Mouse (Mus musculus): ENCODE results near the gene Auts2. TPM values are rescaled to one million over a fixed set of nuclear protein-coding genes. Genes with fewer than 3 reads are reported as not detected.

The Auts2 gene
- polyA plus RNA-seq, 1 experiment from 2014 or later: 74.1 TPM

GRCm38 (mm10) chr5:131535752-131536151, 1007.4 kb downstream of the Auts2 start:
- Histone ChIP-seq H3K4me3 (peak overlapping the region; percentile 98), H3K4me1 (peaks cover 40% of the 10 kb centered on the region), H3K27ac (0 out of 2 replicates have a peak overlapping the region, but pooled peaks have one; percentile 46)

DNA sequence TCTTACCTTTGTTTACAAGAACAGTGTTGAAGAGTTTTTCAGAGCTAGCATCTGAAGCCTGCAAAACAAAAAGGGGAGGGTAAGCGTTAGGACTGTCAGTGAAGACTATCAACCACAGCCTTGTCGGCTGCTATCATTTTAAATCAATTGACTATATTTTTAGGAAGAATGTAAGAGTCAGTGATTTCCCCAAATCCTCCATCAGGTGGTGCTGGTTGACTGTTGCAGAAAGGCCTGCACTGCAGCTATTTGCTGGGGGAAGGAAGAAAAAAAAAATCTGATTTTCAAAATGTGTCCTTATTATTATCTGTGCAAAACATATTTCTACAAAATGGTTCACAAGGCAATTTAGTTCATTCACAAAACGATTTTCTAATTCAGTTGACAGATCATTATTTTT, 1009.3 kb downstream of the Auts2 start:
- Histone ChIP-seq H3K4me2 (replicated peaks) (peak overlapping the region; percentile 59), H3K27ac (no peak overlapping the region), H3K36me3 (peaks cover 7% of the 10 kb centered on the region), H3K9me3 (no peaks in the 10 kb centered on the region), H3K4me1 (peaks cover 55% of the 10 kb centered on the region), H3K9ac (no peak overlapping the region; the same call in 1 of the 2 replicates), H3K27me3 (replicated peaks) (no peaks in the 10 kb centered on the region), H3K4me3 (peak overlapping the region; percentile 2)
- WGBS: 22% methylated on average over 3 of the region's 3 CpGs
- no peak for ATAC-seq (ENCODE audit: low FRiP score, low read depth)

More at GRCm38 (mm10) chr5:131535752-131536151, 1007.4 kb downstream of the Auts2 start:
- no peaks in the 10 kb centered on the region for H3K36me3 ChIP-seq
- no peaks in the 10 kb centered on the region for H3K9me3 ChIP-seq
- 16% methylated on average over 6 of the region's 6 CpGs for WGBS
- peak overlapping the region; percentile 98 for H3K9ac ChIP-seq
- no peak for ATAC-seq (ENCODE audit: low FRiP score, low read depth)
- peak overlapping the region; percentile 71 for H3K4me2 ChIP-seq (replicated peaks)
- no peaks in the 10 kb centered on the region; the same call in 1 of the 2 replicates for H3K27me3 ChIP-seq (replicated peaks)

DNA sequence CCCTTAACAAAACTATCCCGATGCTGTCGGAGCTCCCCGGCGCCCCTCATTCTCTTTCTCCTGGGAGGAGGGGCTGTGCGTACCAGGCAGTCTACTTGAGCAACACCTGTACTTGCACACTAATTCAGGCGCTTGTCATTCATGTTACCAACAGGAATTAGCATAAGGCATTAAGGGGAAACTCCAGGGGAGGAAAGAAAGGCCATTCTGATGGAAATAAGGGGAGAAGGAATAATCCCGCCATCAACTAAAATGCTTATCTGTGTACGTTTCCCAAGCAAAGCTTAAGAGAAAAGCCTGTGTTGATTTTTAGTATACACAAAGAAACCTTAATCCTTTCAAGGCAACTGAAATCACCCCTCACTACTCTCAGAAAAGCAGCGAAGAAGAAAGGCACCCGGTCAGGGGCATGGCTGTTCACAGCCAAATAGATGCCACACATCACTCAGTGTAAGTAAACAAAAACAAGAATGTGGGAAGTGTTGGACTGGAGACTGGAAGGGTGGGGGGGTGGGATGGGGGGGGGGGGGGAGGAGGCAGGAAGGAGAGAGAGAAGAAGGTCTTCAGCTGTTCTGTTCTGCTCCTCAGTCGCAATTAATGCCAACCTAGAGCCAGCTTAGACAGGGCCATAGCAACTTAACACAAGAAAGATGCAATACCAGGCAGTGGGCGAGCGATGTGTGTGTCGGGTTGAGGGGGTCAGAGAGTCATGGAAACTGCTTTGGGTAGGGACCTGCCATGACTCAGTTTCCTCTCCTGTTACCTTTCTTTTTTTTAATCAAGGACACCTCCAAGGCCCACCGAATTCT, 1011.2 kb downstream of the Auts2 start:
- Histone ChIP-seq H3K27ac (no peak overlapping the region; the same call in 1 of the 2 replicates), H3K4me2 (replicated peaks) (peak overlapping the region; percentile 59), H3K4me1 (peaks cover 66% of the 10 kb centered on the region), H3K4me3 (peak overlapping the region; percentile 22), H3K9me3 (no peaks in the 10 kb centered on the region), H3K9ac (0 out of 2 replicates have a peak overlapping the region, but pooled peaks have one; percentile 38), H3K36me3 (peaks cover 7% of the 10 kb centered on the region), H3K27me3 (replicated peaks) (no peaks in the 10 kb centered on the region)
- ATAC-seq (ENCODE audit: low FRiP score, low read depth): peak; percentile 70
- 23% methylated on average over 15 of the region's 15 CpGs for WGBS

GRCm38 (mm10) chr5:131530828-131531227, 1012.3 kb downstream of the Auts2 start:
- Histone ChIP-seq H3K9me3 (no peaks in the 10 kb centered on the region), H3K9ac (no peak overlapping the region), H3K27ac (no peak overlapping the region), H3K4me2 (replicated peaks) (peak overlapping the region; percentile 59), H3K36me3 (peaks cover 7% of the 10 kb centered on the region), H3K4me1 (peaks cover 77% of the 10 kb centered on the region), H3K4me3 (no peak overlapping the region), H3K27me3 (replicated peaks) (no peaks in the 10 kb centered on the region)
- WGBS: 15% methylated on average over 2 of the region's 2 CpGs
- no peak for ATAC-seq (ENCODE audit: low FRiP score, low read depth)

DNA sequence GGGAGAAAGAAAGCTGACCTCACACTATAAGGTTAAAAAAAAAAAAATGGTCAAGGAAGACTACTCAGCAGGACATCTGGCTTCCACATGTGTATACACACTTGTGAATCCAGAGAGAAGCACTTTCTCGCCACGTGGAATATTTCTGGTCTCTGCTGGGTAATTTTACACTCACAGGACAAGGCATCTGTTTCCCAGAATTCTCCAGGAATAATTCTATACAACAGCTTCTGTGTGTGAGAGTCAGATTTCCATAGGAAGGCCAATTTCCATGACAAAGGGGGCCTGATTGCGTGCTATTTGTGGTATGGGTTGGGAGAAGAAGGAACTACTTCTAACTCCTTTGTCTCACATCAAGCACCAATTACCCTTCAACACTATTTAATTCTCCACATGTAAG, 1016.5 kb downstream of the Auts2 start:
- ATAC-seq (ENCODE audit: low FRiP score, low read depth): no peak
- Histone ChIP-seq H3K4me3 (no peak overlapping the region), H3K36me3 (peaks cover 7% of the 10 kb centered on the region), H3K27ac (no peak overlapping the region), H3K9me3 (no peaks in the 10 kb centered on the region), H3K4me2 (replicated peaks) (peak overlapping the region; percentile 5; the same call in 1 of the 2 replicates), H3K4me1 (peaks cover 84% of the 10 kb centered on the region), H3K27me3 (replicated peaks) (no peaks in the 10 kb centered on the region), H3K9ac (no peak overlapping the region)
- 5% methylated on average over 3 of the region's 3 CpGs for WGBS

DNA sequence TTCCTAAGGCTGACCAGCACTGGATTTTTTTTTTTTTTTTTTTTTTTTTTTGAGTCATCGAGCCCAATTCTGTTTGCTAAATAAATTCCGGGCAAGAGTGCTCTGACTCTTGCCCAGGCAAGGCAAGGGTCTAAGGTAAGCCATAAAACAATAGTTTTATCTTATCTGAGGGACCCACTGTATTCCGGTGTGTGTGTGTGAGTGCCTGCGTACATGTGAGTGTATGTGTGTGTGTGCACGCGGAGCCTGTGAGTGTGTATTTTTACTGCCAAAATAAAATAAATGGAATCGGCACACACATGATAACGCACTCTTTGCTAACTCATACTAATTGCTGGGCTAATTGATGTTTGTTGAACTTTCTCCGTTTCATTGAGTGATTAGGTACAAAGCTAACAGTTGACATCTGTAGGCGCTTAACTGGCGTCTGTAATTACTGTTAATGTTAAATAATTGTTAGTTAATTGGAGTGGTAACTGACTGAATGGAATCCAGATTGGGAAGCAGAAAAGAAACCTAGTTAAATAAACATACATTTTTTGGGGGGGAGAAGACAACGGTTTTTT, 1018.2 kb downstream of the Auts2 start:
- Histone ChIP-seq H3K4me2 (replicated peaks) (no peak overlapping the region), H3K27ac (no peak overlapping the region), H3K27me3 (replicated peaks) (no peaks in the 10 kb centered on the region), H3K36me3 (peaks cover 7% of the 10 kb centered on the region), H3K9me3 (no peaks in the 10 kb centered on the region), H3K4me1 (peaks cover 75% of the 10 kb centered on the region), H3K9ac (no peak overlapping the region), H3K4me3 (no peak overlapping the region)
- no peak for ATAC-seq (ENCODE audit: low FRiP score, low read depth)
- 82% methylated on average over 12 of the region's 12 CpGs for WGBS

DNA sequence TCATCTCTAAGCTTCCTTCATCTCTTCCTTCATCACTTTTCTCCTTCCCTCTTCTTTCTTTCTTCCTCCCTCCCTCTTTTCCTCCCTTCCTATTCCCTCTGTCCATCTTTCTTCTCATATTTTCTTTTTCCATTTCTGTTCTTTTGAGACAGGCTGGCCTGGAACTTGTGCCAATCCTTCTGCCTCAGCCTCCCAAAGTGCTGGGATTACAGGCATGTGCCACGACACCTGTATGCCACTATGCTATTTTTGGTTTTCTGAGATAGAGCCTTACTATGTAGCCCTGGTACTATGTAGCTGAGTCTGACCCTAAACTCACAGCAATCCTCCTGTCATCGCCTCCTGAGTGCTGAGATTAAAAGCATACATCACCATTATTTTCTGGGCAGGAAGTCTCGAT, 1023.6 kb downstream of the Auts2 start:
- Histone ChIP-seq H3K9me3 (no peaks in the 10 kb centered on the region), H3K36me3 (no peaks in the 10 kb centered on the region), H3K27me3 (replicated peaks) (no peaks in the 10 kb centered on the region), H3K4me1 (peaks cover 57% of the 10 kb centered on the region), H3K4me3 (no peak overlapping the region), H3K27ac (no peak overlapping the region), H3K9ac (no peak overlapping the region), H3K4me2 (replicated peaks) (no peak overlapping the region)
- ATAC-seq (ENCODE audit: low FRiP score, low read depth): no peak
- WGBS: 92% methylated on average over 3 of the region's 3 CpGs

DNA sequence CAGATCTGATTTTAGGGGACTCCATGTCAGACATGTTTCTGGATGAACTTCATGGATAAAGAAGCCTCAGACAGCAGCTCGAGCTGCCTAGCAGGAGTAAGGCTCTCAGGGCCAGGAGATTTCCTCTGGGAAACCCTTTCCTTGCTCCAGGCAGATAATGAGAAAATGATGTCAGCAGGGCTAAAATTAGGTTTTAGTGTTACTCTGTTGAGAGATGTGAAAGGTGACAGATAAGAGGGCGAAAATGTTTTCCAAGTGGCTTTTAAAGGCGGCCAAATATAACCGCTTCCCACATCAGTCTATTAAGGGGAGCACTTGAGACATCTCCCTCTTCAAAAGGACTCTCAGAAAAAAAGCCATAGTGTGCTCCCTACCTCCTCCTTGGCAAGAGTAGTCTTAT, 1025.5 kb downstream of the Auts2 start:
- peaks cover 49% of the 10 kb centered on the region for H3K4me1 ChIP-seq
- no peaks in the 10 kb centered on the region for H3K9me3 ChIP-seq
- H3K4me2 ChIP-seq (replicated peaks): no peak overlapping the region
- no peaks in the 10 kb centered on the region for H3K36me3 ChIP-seq
- no peaks in the 10 kb centered on the region for H3K27me3 ChIP-seq (replicated peaks)
- H3K9ac ChIP-seq: no peak overlapping the region
- no peak overlapping the region for H3K27ac ChIP-seq
- ATAC-seq (ENCODE audit: low FRiP score, low read depth): no peak
- 79% methylated on average over 4 of the region's 4 CpGs for WGBS
- H3K4me3 ChIP-seq: no peak overlapping the region

DNA sequence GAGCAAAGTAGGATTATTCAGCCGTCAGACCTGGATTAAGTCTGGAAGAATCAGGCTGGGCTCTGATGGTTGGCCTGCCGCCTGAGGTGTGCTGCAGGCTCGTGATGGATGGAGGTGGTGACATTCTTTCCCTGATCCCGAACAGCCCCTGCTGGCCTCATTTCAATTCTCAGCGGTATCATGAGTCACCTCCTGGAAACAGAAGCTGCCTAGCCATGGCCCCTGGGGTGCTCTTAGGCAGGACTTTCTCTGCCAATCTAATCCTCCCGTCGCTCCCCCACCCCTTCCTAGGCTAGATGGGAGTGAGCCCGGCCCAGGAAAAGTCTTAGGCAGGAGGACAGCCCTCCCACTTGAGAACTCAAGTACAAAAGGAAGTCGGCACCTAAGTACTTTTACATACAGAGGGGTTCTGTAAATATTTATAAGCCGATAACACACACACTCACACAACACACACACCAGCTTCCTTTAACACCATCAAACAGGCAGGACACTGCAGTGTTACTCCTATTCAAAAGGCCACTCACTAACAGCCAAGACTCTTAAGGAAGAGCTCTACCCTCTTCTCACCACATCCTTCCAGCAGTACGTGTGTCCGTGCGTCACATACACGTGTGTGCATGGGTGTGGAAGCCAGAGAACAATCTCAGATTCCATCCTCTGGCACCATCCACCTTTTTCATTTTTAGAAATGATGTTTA, 1027.3 kb downstream of the Auts2 start:
- 32% methylated on average over 14 of the region's 14 CpGs for WGBS
- Histone ChIP-seq H3K27me3 (replicated peaks) (no peaks in the 10 kb centered on the region), H3K4me1 (peaks cover 44% of the 10 kb centered on the region), H3K9me3 (no peaks in the 10 kb centered on the region), H3K36me3 (no peaks in the 10 kb centered on the region), H3K4me2 (replicated peaks) (peak overlapping the region; percentile 20; the same call in 1 of the 2 replicates), H3K27ac (no peak overlapping the region), H3K4me3 (no peak overlapping the region), H3K9ac (no peak overlapping the region)
- 0 out of 2 replicates have a peak, but pooled peaks have one; percentile 25 for ATAC-seq (ENCODE audit: low FRiP score, low read depth)

DNA sequence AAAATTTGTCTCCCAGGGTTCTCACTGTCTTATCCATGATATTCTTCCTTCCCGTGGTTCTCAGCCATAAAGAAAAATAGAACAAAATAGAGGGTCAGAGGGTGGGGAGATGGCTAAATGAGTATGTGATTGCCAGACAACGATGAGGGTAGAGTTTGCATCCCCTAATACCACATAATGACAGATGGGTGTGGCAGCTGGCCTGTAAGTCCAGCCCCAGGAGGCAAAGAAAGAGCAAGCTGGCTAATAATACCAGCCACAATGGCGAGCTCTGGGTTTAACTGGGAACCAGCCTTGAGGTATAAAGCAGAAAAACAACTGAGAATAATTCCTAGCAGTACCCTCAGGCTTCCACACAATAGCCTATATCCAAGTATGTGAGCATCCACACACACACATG, 1029.4 kb downstream of the Auts2 start:
- WGBS: 40% methylated on average over 3 of the region's 3 CpGs
- Histone ChIP-seq H3K27me3 (replicated peaks) (no peaks in the 10 kb centered on the region), H3K4me3 (no peak overlapping the region), H3K9me3 (no peaks in the 10 kb centered on the region), H3K36me3 (peaks cover 5% of the 10 kb centered on the region), H3K4me2 (replicated peaks) (no peak overlapping the region), H3K4me1 (peaks cover 44% of the 10 kb centered on the region), H3K9ac (no peak overlapping the region), H3K27ac (no peak overlapping the region)
- ATAC-seq (ENCODE audit: low FRiP score, low read depth): no peak

DNA sequence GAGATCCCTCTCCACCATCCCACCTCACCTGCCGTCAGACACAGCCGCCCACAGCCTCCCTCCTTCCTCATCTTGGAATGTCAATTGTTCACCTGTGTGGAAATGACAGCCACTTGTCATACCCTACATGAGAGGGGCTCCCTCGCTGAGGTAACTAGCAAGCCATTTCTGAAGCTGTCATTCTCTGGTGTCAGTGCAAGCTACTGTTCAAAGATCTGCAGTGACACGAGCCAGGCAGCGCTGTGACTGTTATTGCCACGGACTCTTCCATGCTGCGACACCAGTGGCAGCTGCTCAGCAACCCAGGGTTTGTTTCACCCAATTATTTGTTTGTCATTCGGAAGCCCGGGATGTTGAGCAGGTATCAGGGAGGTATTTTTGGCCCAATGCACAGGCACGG, 1030.5 kb downstream of the Auts2 start:
- no peaks in the 10 kb centered on the region for H3K9me3 ChIP-seq
- no peak overlapping the region for H3K9ac ChIP-seq
- H3K27me3 ChIP-seq (replicated peaks): no peaks in the 10 kb centered on the region
- H3K36me3 ChIP-seq: peaks cover 12% of the 10 kb centered on the region
- 95% methylated on average over 10 of the region's 10 CpGs for WGBS
- no peak overlapping the region for H3K4me2 ChIP-seq (replicated peaks)
- no peak overlapping the region for H3K27ac ChIP-seq
- no peak for ATAC-seq (ENCODE audit: low FRiP score, low read depth)
- no peak overlapping the region for H3K4me3 ChIP-seq
- peaks cover 35% of the 10 kb centered on the region for H3K4me1 ChIP-seq

GRCm38 (mm10) chr5:131510659-131511058, 1032.5 kb downstream of the Auts2 start:
- no peaks in the 10 kb centered on the region for H3K9me3 ChIP-seq

More at GRCm38 (mm10) chr5:131510659-131511058, 1032.5 kb downstream of the Auts2 start:
- peaks cover 17% of the 10 kb centered on the region for H3K4me1 ChIP-seq
- H3K4me3 ChIP-seq: no peak overlapping the region
- 82% methylated on average over 5 of the region's 5 CpGs for WGBS
- peaks cover 16% of the 10 kb centered on the region for H3K36me3 ChIP-seq
- no peak overlapping the region for H3K27ac ChIP-seq
- ATAC-seq (ENCODE audit: low FRiP score, low read depth): no peak
- no peak overlapping the region for H3K9ac ChIP-seq
- no peak overlapping the region for H3K4me2 ChIP-seq (replicated peaks)
- no peaks in the 10 kb centered on the region for H3K27me3 ChIP-seq (replicated peaks)

All from neural tube, embryonic 12.5 days (tissue).